Mouse (Mus musculus): ENCODE data around the gene Tmem170.
"Not testable (repeated sequence)": the region's sequence is repeated elsewhere in the genome, so short reads cannot be mapped to it uniquely, and the experiment has no call there.

Tmem170 gene

GRCm38 (mm10) chr8:111877711-111878110 is 1.2 kb upstream of the Tmem170 start:
- DNase-seq (ENCODE audit: extremely low read depth, insufficient read length, low spot score) = no peak

- peak; percentile 19 for DNase-seq (ENCODE audit: extremely low read depth, insufficient read length, low spot score)
Measured at GRCm38 (mm10) chr8:111875758-111876157, 792 bp downstream of the Tmem170 start.

GRCm38 (mm10) chr8:111871278-111871677 is 5.3 kb downstream of the Tmem170 start:
- no peak for DNase-seq (ENCODE audit: extremely low read depth, insufficient read length, low spot score)

GRCm38 (mm10) chr8:111870379-111870778 is 6.2 kb downstream of the Tmem170 start:
- DNase-seq (ENCODE audit: extremely low read depth, insufficient read length, low spot score) = no peak

- DNase-seq (ENCODE audit: extremely low read depth, insufficient read length, low spot score) = no peak
Measured at GRCm38 (mm10) chr8:111868664-111869063, 7.9 kb downstream of the Tmem170 start.

GRCm38 (mm10) chr8:111865857-111866256 is 10.7 kb downstream of the Tmem170 start:
- DNase-seq (ENCODE audit: extremely low read depth, insufficient read length, low spot score) = no peak

GRCm38 (mm10) chr8:111865130-111865852 is 11.3 kb downstream of the Tmem170 start:
- no peak for DNase-seq (ENCODE audit: extremely low read depth, insufficient read length, low spot score)

- DNase-seq (ENCODE audit: extremely low read depth, insufficient read length, low spot score) = no peak
Measured at GRCm38 (mm10) chr8:111864648-111865047, 11.9 kb downstream of the Tmem170 start.

GRCm38 (mm10) chr8:111863280-111863679 is 13.3 kb downstream of the Tmem170 start:
- no peak for DNase-seq (ENCODE audit: extremely low read depth, insufficient read length, low spot score)

GRCm38 (mm10) chr8:111855977-111856376 is 20.6 kb downstream of the Tmem170 start:
- DNase-seq (ENCODE audit: extremely low read depth, insufficient read length, low spot score) = no peak

GRCm38 (mm10) chr8:111853861-111854501 is 22.6 kb downstream of the Tmem170 start, which contains the start of gene Cfdp1:
TSS of gene Cfdp1 (minus strand) at chr8:111854291.
- peak; percentile 89 for DNase-seq (ENCODE audit: extremely low read depth, insufficient read length, low spot score)

GRCm38 (mm10) chr8:111853219-111853618 is 23.3 kb downstream of the Tmem170 start:
- not testable (repeated sequence) for DNase-seq (ENCODE audit: extremely low read depth, insufficient read length, low spot score)

GRCm38 (mm10) chr8:111846746-111847145 is 29.8 kb downstream of the Tmem170 start:
- DNase-seq (ENCODE audit: extremely low read depth, insufficient read length, low spot score) = no peak

- DNase-seq (ENCODE audit: extremely low read depth, insufficient read length, low spot score) = no peak
Measured at GRCm38 (mm10) chr8:111835540-111835939, 41.0 kb downstream of the Tmem170 start.

- no peak for DNase-seq (ENCODE audit: extremely low read depth, insufficient read length, low spot score)
Measured at GRCm38 (mm10) chr8:111834011-111834410, 42.5 kb downstream of the Tmem170 start.

GRCm38 (mm10) chr8:111832983-111833382 is 43.6 kb downstream of the Tmem170 start:
- no peak for DNase-seq (ENCODE audit: extremely low read depth, insufficient read length, low spot score)

- DNase-seq (ENCODE audit: extremely low read depth, insufficient read length, low spot score) = no peak
Measured at GRCm38 (mm10) chr8:111831996-111832395, 44.6 kb downstream of the Tmem170 start.

GRCm38 (mm10) chr8:111828595-111828994 is 48.0 kb downstream of the Tmem170 start:
- DNase-seq (ENCODE audit: extremely low read depth, insufficient read length, low spot score) = no peak

GRCm38 (mm10) chr8:111825219-111825618 is 51.3 kb downstream of the Tmem170 start:
- no peak for DNase-seq (ENCODE audit: extremely low read depth, insufficient read length, low spot score)

GRCm38 (mm10) chr8:111824334-111824733 is 52.2 kb downstream of the Tmem170 start:
- DNase-seq (ENCODE audit: extremely low read depth, insufficient read length, low spot score) = no peak

GRCm38 (mm10) chr8:111821199-111821598 is 55.4 kb downstream of the Tmem170 start:
- no peak for DNase-seq (ENCODE audit: extremely low read depth, insufficient read length, low spot score)

GRCm38 (mm10) chr8:111820691-111821090 is 55.9 kb downstream of the Tmem170 start:
- DNase-seq (ENCODE audit: extremely low read depth, insufficient read length, low spot score) = no peak

Data from 3134 (cell line).